Comparison of ENCODE assay signal across 9 mouse cellular contexts in the genomic region with DNA sequence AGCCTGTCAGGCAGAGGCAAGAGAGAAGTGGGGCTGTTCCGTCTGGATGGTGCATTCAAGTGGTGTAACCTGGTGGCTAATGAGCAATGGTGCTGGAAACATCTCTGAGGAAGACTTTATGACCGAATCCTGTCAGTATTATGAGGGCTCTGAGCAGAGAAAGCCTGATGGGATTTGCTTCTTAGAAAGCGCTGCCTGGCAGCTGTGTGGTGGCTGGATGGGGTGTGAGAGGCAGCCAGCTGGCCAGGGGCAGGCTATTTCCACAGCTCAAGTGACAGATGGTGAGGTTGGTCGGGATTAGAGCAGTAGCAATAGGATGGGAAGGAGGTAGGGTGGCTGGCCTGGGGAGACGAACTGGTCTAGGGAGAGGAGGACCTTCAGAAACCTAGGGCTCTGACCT. TPM values are rescaled to one million over a fixed set of nuclear protein-coding genes. Genes with fewer than 3 reads are reported as not detected.
DNase-seq lines count a peak whose midpoint lies in the region; ATAC-seq lines count a peak whose summit lies in the region.
"Had no signal": no experiment of that assay in that cellular context is flagged by ENCODE, and none has a peak within 500 bp of the region (broad histone marks: within the 10 kb centered on the region; RNA-seq: fewer than 3 reads in every experiment).

No protein-coding gene starts in this region.

- no peaks in the 10 kb centered on the region for H3K36me3 ChIP-seq in kidney, embryonic 16.5 days (ENCODE audit: insufficient read depth, low read length)
- no peaks in the 10 kb centered on the region for H3K36me3 ChIP-seq in forebrain, embryonic 12.5 days (replicated peaks)
- no peaks in the 10 kb centered on the region for H3K36me3 ChIP-seq in intestine, embryonic 14.5 days (ENCODE audit: control insufficient read depth, insufficient read depth, low read length)
- peaks cover 20% of the 10 kb centered on the region; the same call in 1 of the 2 replicates for H3K36me3 ChIP-seq in neural tube, embryonic 13.5 days
- H3K36me3 ChIP-seq: liver, embryonic 15.5 days had no signal

- H3K27me3 ChIP-seq in kidney, embryonic 16.5 days (ENCODE audit: insufficient read depth, low read length) = no peaks in the 10 kb centered on the region
- H3K27me3 ChIP-seq in forebrain, embryonic 12.5 days = no peaks in the 10 kb centered on the region; the same call in 1 of the 2 replicates
- no peaks in the 10 kb centered on the region for H3K27me3 ChIP-seq in intestine, embryonic 14.5 days (replicated peaks; ENCODE audit: control insufficient read depth, insufficient read depth, low read length)
- no peaks in the 10 kb centered on the region for H3K27me3 ChIP-seq in neural tube, embryonic 13.5 days
- H3K27me3 ChIP-seq: liver, embryonic 15.5 days had no signal

- no peak overlapping the region; the same call in 1 of the 2 replicates for H3K4me2 ChIP-seq in kidney, embryonic 16.5 days (replicated peaks; ENCODE audit: low read depth, low read length)
- peak overlapping the region; percentile 56 for H3K4me2 ChIP-seq in forebrain, embryonic 12.5 days
- H3K4me2 ChIP-seq in intestine, embryonic 14.5 days (ENCODE audit: low read length) = no peak overlapping the region
- peak overlapping the region; percentile 62 for H3K4me2 ChIP-seq in neural tube, embryonic 13.5 days

- no peak for DNase-seq in kidney, adult 8-10 months
- no peak for DNase-seq in intestine, embryonic 14.5 days (ENCODE audit: low spot score)
- no peak for DNase-seq in lung, postnatal 10 days
- DNase-seq in embryo, embryonic 9.5 days (ENCODE audit: extremely low spot score) = no peak
- DNase-seq in adrenal gland, adult 2 months = no peak

- no peak overlapping the region for H3K4me3 ChIP-seq in kidney, embryonic 16.5 days (ENCODE audit: low read length)
- H3K4me3 ChIP-seq in forebrain, embryonic 12.5 days (replicated peaks) = no peak overlapping the region; the same call in 1 of the 2 replicates
- H3K4me3 ChIP-seq in intestine, embryonic 14.5 days (ENCODE audit: low read depth, low read length) = no peak overlapping the region
- H3K4me3 ChIP-seq in neural tube, embryonic 13.5 days = peak overlapping the region; percentile 30; the same call in 1 of the 2 replicates

- H3K4me1 ChIP-seq in kidney, embryonic 16.5 days (ENCODE audit: insufficient read depth, low read length) = 0 out of 2 replicates have a peak, but pooled peaks cover 2% of the 10 kb centered on the region
- peaks cover 14% of the 10 kb centered on the region for H3K4me1 ChIP-seq in forebrain, embryonic 12.5 days
- H3K4me1 ChIP-seq in intestine, embryonic 14.5 days (replicated peaks; ENCODE audit: control insufficient read depth, insufficient read depth, low read length) = no peaks in the 10 kb centered on the region
- H3K4me1 ChIP-seq in neural tube, embryonic 13.5 days (replicated peaks) = peaks cover 18% of the 10 kb centered on the region

- ATAC-seq in kidney, embryonic 16.5 days (ENCODE audit: low FRiP score, low TSS enrichment) = no peak
- ATAC-seq in forebrain, embryonic 12.5 days (ENCODE audit: low FRiP score) = peak; percentile 21; the same call in 1 of the 2 replicates
- ATAC-seq in intestine, embryonic 14.5 days (replicated peaks; ENCODE audit: low FRiP score, low TSS enrichment, low read depth) = no peak
- ATAC-seq in neural tube, embryonic 13.5 days (ENCODE audit: low read depth) = no peak

- H3K9me3 ChIP-seq in kidney, embryonic 16.5 days (ENCODE audit: low read length) = no peaks in the 10 kb centered on the region
- H3K9me3 ChIP-seq in forebrain, embryonic 12.5 days = no peaks in the 10 kb centered on the region
- no peaks in the 10 kb centered on the region for H3K9me3 ChIP-seq in intestine, embryonic 14.5 days (ENCODE audit: control insufficient read depth, low read length)
- no peaks in the 10 kb centered on the region for H3K9me3 ChIP-seq in neural tube, embryonic 13.5 days
- H3K9me3 ChIP-seq: liver, embryonic 15.5 days had no signal

- H3K27ac ChIP-seq in kidney, embryonic 16.5 days (ENCODE audit: low read length) = no peak overlapping the region
- peak overlapping the region; percentile 43 for H3K27ac ChIP-seq in forebrain, embryonic 12.5 days
- H3K27ac ChIP-seq in intestine, embryonic 14.5 days (ENCODE audit: low read depth) = peak overlapping the region; percentile 62; the same call in 1 of the 2 replicates
- H3K27ac ChIP-seq in neural tube, embryonic 13.5 days (replicated peaks) = peak overlapping the region; percentile 84
- H3K27ac ChIP-seq: liver, embryonic 15.5 days had no signal

- 51% methylated on average over 5 of the region's 5 CpGs for WGBS in kidney, embryonic 16.5 days
- 77% methylated on average over 5 of the region's 5 CpGs for WGBS in forebrain, embryonic 12.5 days
- WGBS in intestine, embryonic 14.5 days = 73% methylated on average over 5 of the region's 5 CpGs
- WGBS in neural tube, embryonic 13.5 days = 51% methylated on average over 5 of the region's 5 CpGs

- peak overlapping the region; percentile 52; the same call in 1 of the 2 replicates for H3K9ac ChIP-seq in kidney, embryonic 16.5 days (replicated peaks; ENCODE audit: low read length)
- H3K9ac ChIP-seq in forebrain, embryonic 12.5 days = peak overlapping the region; percentile 56
- H3K9ac ChIP-seq in intestine, embryonic 14.5 days (ENCODE audit: low read length) = no peak overlapping the region
- peak overlapping the region; percentile 61 for H3K9ac ChIP-seq in neural tube, embryonic 13.5 days
- H3K9ac ChIP-seq: liver, embryonic 15.5 days had no signal

RNA-seq across cellular contexts. Expression of a gene that starts 12.7 kb away (rescaled TPM):
- 7.4 and 7.7 TPM in 2 replicates for polyA plus RNA-seq in kidney, embryonic 16.5 days (2015; fragmentation: Nextera tagmentation; extraction: Ambion mirVana)
- polyA plus RNA-seq in forebrain, embryonic 12.5 days (2016; fragmentation: Nextera tagmentation; extraction: Ambion mirVana) = 9.0 and 9.7 TPM in 2 replicates
- 4.4 and 4.5 TPM in 2 replicates for polyA plus RNA-seq in intestine, embryonic 14.5 days (2014; fragmentation: Nextera tagmentation; extraction: Ambion mirVana)
- 18.7 and 20.9 TPM in 2 replicates for polyA plus RNA-seq in neural tube, embryonic 13.5 days (2015; fragmentation: Nextera tagmentation; extraction: Ambion mirVana)
- 1 to 10 TPM; 1.8 to 9.8 TPM for total RNA-seq in adrenal gland, adult 2 months (2021)
- 2.2 and 3.2 TPM in 2 replicates for polyA plus RNA-seq in adrenal gland, adult 2 months (2012; rRNA removed)

RNA-seq across cellular contexts. Expression of a gene that starts 16.0 kb away (rescaled TPM):
- polyA plus RNA-seq in kidney, embryonic 16.5 days (2015; fragmentation: Nextera tagmentation; extraction: Ambion mirVana) = 11.1 and 12.7 TPM in 2 replicates
- polyA plus RNA-seq in forebrain, embryonic 12.5 days (2016; fragmentation: Nextera tagmentation; extraction: Ambion mirVana) = 12.4 and 13.6 TPM in 2 replicates
- 10.0 and 11.9 TPM in 2 replicates for polyA plus RNA-seq in intestine, embryonic 14.5 days (2014; fragmentation: Nextera tagmentation; extraction: Ambion mirVana)
- polyA plus RNA-seq in neural tube, embryonic 13.5 days (2015; fragmentation: Nextera tagmentation; extraction: Ambion mirVana) = 11.6 and 14.1 TPM in 2 replicates
- 1 to 10 TPM; 9.4 to 9.5 TPM for total RNA-seq in adrenal gland, adult 2 months (2021)
- 1.6 and 1.7 TPM in 2 replicates for polyA plus RNA-seq in adrenal gland, adult 2 months (2012; rRNA removed)

RNA-seq across cellular contexts. Expression of a gene that starts 32.6 kb away (rescaled TPM):
- polyA plus RNA-seq in kidney, embryonic 16.5 days (2015; fragmentation: Nextera tagmentation; extraction: Ambion mirVana) = 1.7 and 3.1 TPM in 2 replicates
- 0.52 and 0.74 TPM in 2 replicates for polyA plus RNA-seq in forebrain, embryonic 12.5 days (2016; fragmentation: Nextera tagmentation; extraction: Ambion mirVana)
- polyA plus RNA-seq in intestine, embryonic 14.5 days (2014; fragmentation: Nextera tagmentation; extraction: Ambion mirVana) = 1.7 and 10.1 TPM in 2 replicates
- polyA plus RNA-seq in neural tube, embryonic 13.5 days (2015; fragmentation: Nextera tagmentation; extraction: Ambion mirVana) = 0.38 and 0.96 TPM in 2 replicates
- total RNA-seq in adrenal gland, adult 2 months (2021) = under 1 TPM; 0.40 to 0.55 TPM
- polyA plus RNA-seq in adrenal gland, adult 2 months (2012; rRNA removed) = 0.85 and 1.0 TPM in 2 replicates

RNA-seq across cellular contexts. Expression of a gene that starts 58.8 kb away (rescaled TPM):
- 0.24 and 0.44 TPM in 2 replicates for polyA plus RNA-seq in kidney, embryonic 16.5 days (2015; fragmentation: Nextera tagmentation; extraction: Ambion mirVana)
- polyA plus RNA-seq in forebrain, embryonic 12.5 days (2016; fragmentation: Nextera tagmentation; extraction: Ambion mirVana) = 0.37 and 0.38 TPM in 2 replicates
- polyA plus RNA-seq in intestine, embryonic 14.5 days (2014; fragmentation: Nextera tagmentation; extraction: Ambion mirVana) = 0.23 and 0.28 TPM in 2 replicates
- polyA plus RNA-seq in neural tube, embryonic 13.5 days (2015; fragmentation: Nextera tagmentation; extraction: Ambion mirVana) = 0.14 and 0.17 TPM in 2 replicates
- under 1 TPM; 0.23 to 0.79 TPM for total RNA-seq in adrenal gland, adult 2 months (2021)
- polyA plus RNA-seq in adrenal gland, adult 2 months (2012; rRNA removed) = 0.39 and 0.54 TPM in 2 replicates

Comparison
In these comparisons a context has a peak if more than half of its experiments do, and no peak if none do; other contexts are left out.
1. H3K4me2 ChIP-seq: peak in forebrain, embryonic 12.5 days (single experiment) and neural tube, embryonic 13.5 days (single experiment); none in kidney, embryonic 16.5 days (single experiment) and intestine, embryonic 14.5 days (single experiment).